13 mouse cellular contexts compared by ENCODE assay signal in genomic region chr2:157328570-157328969, GRCm38 (mm10). TPM values are rescaled to one million over a fixed set of nuclear protein-coding genes. Genes with fewer than 3 reads are reported as not detected.
DNase-seq lines count a peak whose midpoint lies in the region; ATAC-seq and TF ChIP-seq lines count a peak whose summit lies in the region.
"Had no signal": no experiment of that assay in that cellular context is flagged by ENCODE, and none has a peak within 500 bp of the region (broad histone marks: within the 10 kb centered on the region; RNA-seq: fewer than 3 reads in every experiment).

No protein-coding gene starts in this region.

- peaks cover 3 to 7% of the 10 kb centered on the region in 2 experiments; a peak in 2 of 4 replicates for H3K4me1 ChIP-seq in ES-E14 (ENCODE audit: control insufficient read depth in 2 of 2, insufficient read depth in 2 of 2, low read length in 2 of 2, poor library complexity in 1 of 2)
- H3K4me1 ChIP-seq in forebrain, embryonic 16.5 days (replicated peaks; ENCODE audit: control insufficient read depth, insufficient read depth, low read length), result peaks cover 11% of the 10 kb centered on the region
- H3K4me1 ChIP-seq in midbrain, embryonic 16.5 days (ENCODE audit: control insufficient read depth, insufficient read depth, low read length), result peaks cover 14% of the 10 kb centered on the region

- in situ Hi-C loops in ES-E14 (cut with MboI; ENCODE audit: low sequenced_read_pairs in 2 of 2, unreplicated experiment in 2 of 2), result no loop called here

- no peak overlapping the region for H3K9ac ChIP-seq in ES-E14 (ENCODE audit: insufficient read depth, low read depth, low read length, poor library complexity, severe bottlenecking)
- H3K9ac ChIP-seq in forebrain, embryonic 16.5 days (replicated peaks; ENCODE audit: low read depth, low read length), result 0 out of 2 replicates have a peak overlapping the region, but pooled peaks have one; percentile 7
- H3K9ac ChIP-seq in midbrain, embryonic 16.5 days (ENCODE audit: low read depth, low read length), result peak overlapping the region; percentile 20; the same call in 1 of the 2 replicates
- H3K9ac ChIP-seq: heart, embryonic 13.5 days had no signal

- peak overlapping the region in 1 of 2 experiments; percentile 26; a peak in 1 of 4 replicates for H3K4me3 ChIP-seq in ES-E14 (ENCODE audit: insufficient read depth in 1 of 2, low read depth in 1 of 2, low read length in 2 of 2, poor library complexity in 1 of 2, severe bottlenecking in 1 of 2)
- no peak overlapping the region for H3K4me3 ChIP-seq in forebrain, embryonic 16.5 days (replicated peaks; ENCODE audit: low read length)
- no peak overlapping the region for H3K4me3 ChIP-seq in midbrain, embryonic 16.5 days (ENCODE audit: low read depth, low read length)
- H3K4me3 ChIP-seq: heart, embryonic 13.5 days had no signal

- H3K27ac ChIP-seq in ES-E14 (ENCODE audit: insufficient read depth, low read depth, low read length, poor library complexity, severe bottlenecking), result no peak overlapping the region; the same call in 1 of the 2 replicates
- H3K27ac ChIP-seq in forebrain, embryonic 16.5 days (ENCODE audit: low read length), result peak overlapping the region; percentile 21; the same call in 1 of the 2 replicates
- H3K27ac ChIP-seq in midbrain, embryonic 16.5 days (ENCODE audit: low read length), result peak overlapping the region; percentile 66
- H3K27ac ChIP-seq: heart, embryonic 13.5 days; kidney, postnatal 0 days had no signal

- no peak overlapping the region for H3K4me2 ChIP-seq in forebrain, embryonic 16.5 days (ENCODE audit: low read length)
- H3K4me2 ChIP-seq in midbrain, embryonic 16.5 days (ENCODE audit: low read length), result no peak overlapping the region
- H3K4me2 ChIP-seq: heart, embryonic 13.5 days had no signal

- peak; percentile 76 for DNase-seq in ES-E14 (ENCODE audit: low read depth, low spot score)
- DNase-seq in WW6 (ENCODE audit: low read depth, low spot score), result peak; percentile 49
- no peak for DNase-seq in spleen, adult 12 weeks (ENCODE audit: low spot score)
- DNase-seq in left cerebral cortex, postnatal 14 days (ENCODE audit: low spot score in 2 of 2), result no peak
- no peak for DNase-seq in frontal cortex, postnatal 10 days (ENCODE audit: low spot score in 2 of 2)
- DNase-seq: lung, adult 18-20 months had no signal

- WGBS in forebrain, embryonic 16.5 days, result 5% methylated on average over 11 of the region's 11 CpGs
- WGBS in midbrain, embryonic 16.5 days, result 6% methylated on average over 10 of the region's 11 CpGs

- H3K27me3 ChIP-seq in forebrain, embryonic 16.5 days (replicated peaks; ENCODE audit: control insufficient read depth, insufficient read depth, low read length), result no peaks in the 10 kb centered on the region
- no peaks in the 10 kb centered on the region for H3K27me3 ChIP-seq in midbrain, embryonic 16.5 days (ENCODE audit: control insufficient read depth, insufficient read depth, low read depth, low read length)
- H3K27me3 ChIP-seq: heart, embryonic 13.5 days; Patski had no signal

- H3K9me3 ChIP-seq in ES-E14 (ENCODE audit: control insufficient read depth, insufficient read depth, low read depth, low read length), result peaks cover 2% of the 10 kb centered on the region; the same call in 1 of the 2 replicates
- no peaks in the 10 kb centered on the region for H3K9me3 ChIP-seq in forebrain, embryonic 16.5 days (ENCODE audit: control insufficient read depth, low read length)
- H3K9me3 ChIP-seq in midbrain, embryonic 16.5 days (replicated peaks; ENCODE audit: control insufficient read depth, low read length, poor library complexity, severe bottlenecking), result no peaks in the 10 kb centered on the region
- H3K9me3 ChIP-seq: heart, embryonic 13.5 days had no signal

- H3K36me3 ChIP-seq in ES-E14 (ENCODE audit: control insufficient read depth, insufficient read depth, low read length, poor library complexity, severe bottlenecking), result peaks cover 24% of the 10 kb centered on the region
- H3K36me3 ChIP-seq in forebrain, embryonic 16.5 days (ENCODE audit: control insufficient read depth, insufficient read depth), result peaks cover 4% of the 10 kb centered on the region; the same call in 1 of the 2 replicates
- peaks cover 7% of the 10 kb centered on the region for H3K36me3 ChIP-seq in midbrain, embryonic 16.5 days (ENCODE audit: control insufficient read depth, insufficient read depth, low read length)

- ATAC-seq in forebrain, embryonic 16.5 days, result 0 out of 2 replicates have a peak, but pooled peaks have one; percentile 43
- ATAC-seq in midbrain, embryonic 16.5 days, result peak; percentile 70; the same call in 1 of the 2 replicates
- ATAC-seq: Patski had no signal

- intact Hi-C loops in left cerebral cortex, postnatal 14 days (cut with DNase I), result no loop called here

TF ChIP-seq in ES-E14, 5 proteins besides CTCF, POLR2A, EP300 and RAD21:
- TF ChIP-seq ZC3H11A (IDR thresholded peaks at IDR 0.05; ENCODE audit: borderline replicate concordance, low read depth, low read length) (no peak), ZNF384 (IDR thresholded peaks at IDR 0.05; ENCODE audit: low read depth, low read length) (no peak), HCFC1 (IDR thresholded peaks at IDR 0.05; ENCODE audit: borderline replicate concordance, insufficient read depth, low read length) (no peak), MAFK (IDR thresholded peaks at IDR 0.05; ENCODE audit: insufficient read depth, low read depth, low read length) (no peak), CHD2 (IDR thresholded peaks at IDR 0.05; ENCODE audit: low read depth, low read length) (no peak)
TF ChIP-seq in ES-E14: peak in this region for 0.

RNA-seq across cellular contexts. Expression of gene Ghrh, which starts 18.7 kb away (rescaled TPM):
- total RNA-seq in ES-E14 (2012; rRNA removed), result not detected in 2 replicates
- 0.80 TPM in 1 of 2 replicates, not detected in the other for polyA plus RNA-seq in forebrain, embryonic 16.5 days (2015; fragmentation: Nextera tagmentation; extraction: Ambion mirVana)
- 2.6 and 2.7 TPM in 2 replicates for polyA plus RNA-seq in midbrain, embryonic 16.5 days (2015; fragmentation: Nextera tagmentation; extraction: Ambion mirVana)
- total RNA-seq in left cerebral cortex, postnatal 14 days (2021), result not detected
- polyA plus RNA-seq: heart, embryonic 13.5 days; kidney, postnatal 0 days; Patski; spleen, adult 2 months; urinary bladder, adult 2 months had no signal

RNA-seq across cellular contexts. Expression of gene Manbal, which starts 38.8 kb away (rescaled TPM):
- total RNA-seq in ES-E14 (2012; rRNA removed), result 39.4 and 44.9 TPM in 2 replicates
- polyA plus RNA-seq in forebrain, embryonic 16.5 days (2015; fragmentation: Nextera tagmentation; extraction: Ambion mirVana), result 97.5 and 105 TPM in 2 replicates
- 94.6 and 111 TPM in 2 replicates for polyA plus RNA-seq in midbrain, embryonic 16.5 days (2015; fragmentation: Nextera tagmentation; extraction: Ambion mirVana)
- total RNA-seq in left cerebral cortex, postnatal 14 days (2021), result 10 to 100 TPM; 74.4 to 80.6 TPM

RNA-seq across cellular contexts. Expression of gene Mroh8, which starts 49.2 kb away (rescaled TPM):
- total RNA-seq in ES-E14 (2012; rRNA removed), result 0.48 and 0.58 TPM in 2 replicates
- 0.20 and 0.30 TPM in 2 replicates for polyA plus RNA-seq in forebrain, embryonic 16.5 days (2015; fragmentation: Nextera tagmentation; extraction: Ambion mirVana)
- polyA plus RNA-seq in midbrain, embryonic 16.5 days (2015; fragmentation: Nextera tagmentation; extraction: Ambion mirVana), result 0.54 and 0.63 TPM in 2 replicates
- total RNA-seq in left cerebral cortex, postnatal 14 days (2021), result 1 to 10 TPM in 1 of 2 experiments, under 1 TPM in 1; 0.85 to 1.3 TPM

RNA-seq across cellular contexts. Expression of gene Rpn2, which starts 49.8 kb away (rescaled TPM):
- total RNA-seq in ES-E14 (2012; rRNA removed), result 422 and 655 TPM in 2 replicates
- 183 and 189 TPM in 2 replicates for polyA plus RNA-seq in forebrain, embryonic 16.5 days (2015; fragmentation: Nextera tagmentation; extraction: Ambion mirVana)
- 207 and 225 TPM in 2 replicates for polyA plus RNA-seq in midbrain, embryonic 16.5 days (2015; fragmentation: Nextera tagmentation; extraction: Ambion mirVana)
- total RNA-seq in left cerebral cortex, postnatal 14 days (2021), result 100 to 1,000 TPM; 132 to 133 TPM

Comparison
In these comparisons a context has a peak if more than half of its experiments do, and no peak if none do; other contexts are left out.
1. DNase-seq: peak in ES-E14 (single experiment) and WW6 (single experiment); none in spleen, adult 12 weeks (single experiment), left cerebral cortex, postnatal 14 days (0 of 2) and frontal cortex, postnatal 10 days (0 of 2).